Mouse (Mus musculus): ENCODE measurements around the gene Taf3. TPM values are rescaled to one million over a fixed set of nuclear protein-coding genes. Genes with fewer than 3 reads are reported as not detected.

Taf3 gene
- polyA plus RNA-seq (2016; fragmentation: Nextera tagmentation; extraction: Ambion mirVana) = 17.3 and 18.4 TPM in 2 replicates

GRCm38 (mm10) chr2:10048461-10048860 is at the start of gene Taf3:
TSS of gene Taf3 (minus strand) at chr2:10048596.
- H3K27me3 ChIP-seq = no peaks in the 10 kb centered on the region
- WGBS = 0% methylated on average over 35 of the region's 36 CpGs
- H3K4me1 ChIP-seq = peaks cover 19% of the 10 kb centered on the region
- ATAC-seq (ENCODE audit: low FRiP score) = peak; percentile 96
- H3K9me3 ChIP-seq = no peaks in the 10 kb centered on the region
- H3K4me3 ChIP-seq (replicated peaks) = peak within 1 kb of the TSS; percentile 90
- H3K36me3 ChIP-seq (replicated peaks) = peaks cover 2% of the 10 kb centered on the region; the same call in 1 of the 2 replicates
- peak within 1 kb of the TSS; percentile 63; the same call in 1 of the 2 replicates for H3K27ac ChIP-seq
- peak within 1 kb of the TSS; percentile 79 for H3K9ac ChIP-seq
- H3K4me2 ChIP-seq = peak within 1 kb of the TSS; percentile 86

DNA sequence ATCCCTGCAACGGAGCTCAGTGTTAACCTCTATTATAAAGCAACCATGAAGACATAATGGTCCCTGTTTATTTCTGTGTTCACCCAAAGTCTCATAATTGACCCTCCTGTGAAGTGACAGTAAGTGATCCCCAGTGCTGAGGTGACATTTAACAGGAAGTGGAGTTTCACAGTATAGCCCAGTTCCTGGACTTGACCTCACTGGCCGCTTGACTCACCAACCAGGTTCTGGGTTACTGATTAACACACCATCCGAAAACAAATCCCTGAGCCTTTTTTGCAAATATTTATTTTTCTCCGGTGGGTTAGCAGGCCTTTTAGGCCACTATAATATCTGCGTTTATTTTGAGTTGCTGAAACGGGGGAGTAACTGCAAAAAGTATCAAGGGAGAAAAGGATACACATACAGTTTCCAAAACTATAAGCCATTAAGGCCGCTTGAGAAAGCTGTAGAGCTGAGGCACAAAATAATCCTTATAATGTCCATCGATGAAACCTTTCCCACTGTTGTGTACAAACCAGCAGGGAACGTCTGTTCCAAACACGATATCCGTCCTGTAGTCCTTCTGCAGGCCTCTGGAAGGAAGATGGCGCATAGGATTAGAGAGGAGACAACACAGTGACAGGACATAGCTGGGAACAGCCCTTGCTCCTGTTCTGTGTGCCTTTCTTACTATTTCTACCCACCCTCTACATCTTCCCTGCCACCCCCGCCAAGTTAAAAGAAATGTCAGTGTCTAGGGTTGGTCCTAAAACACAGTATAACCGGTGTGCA is 46.1 kb upstream of the Taf3 start:
- Histone ChIP-seq H3K36me3 (replicated peaks) (peaks cover 34% of the 10 kb centered on the region), H3K27me3 (no peaks in the 10 kb centered on the region), H3K9me3 (no peaks in the 10 kb centered on the region), H3K4me2 (no peak overlapping the region), H3K27ac (no peak overlapping the region), H3K9ac (no peak overlapping the region), H3K4me3 (replicated peaks) (no peak overlapping the region), H3K4me1 (no peaks in the 10 kb centered on the region)
- WGBS = 89% methylated on average over 14 of the region's 14 CpGs
- no peak for ATAC-seq (ENCODE audit: low FRiP score)

GRCm38 (mm10) chr2:10087256-10087850 is 39.0 kb upstream of the Taf3 start:
- peaks cover 3% of the 10 kb centered on the region; the same call in 1 of the 2 replicates for H3K4me1 ChIP-seq
- H3K27ac ChIP-seq = no peak overlapping the region
- WGBS = 89% methylated on average over 8 of the region's 8 CpGs
- ATAC-seq (ENCODE audit: low FRiP score) = no peak
- no peaks in the 10 kb centered on the region for H3K9me3 ChIP-seq
- no peaks in the 10 kb centered on the region for H3K27me3 ChIP-seq
- H3K36me3 ChIP-seq (replicated peaks) = peaks cover 75% of the 10 kb centered on the region
- H3K4me2 ChIP-seq = no peak overlapping the region
- no peak overlapping the region for H3K9ac ChIP-seq
- H3K4me3 ChIP-seq (replicated peaks) = no peak overlapping the region

- no peak overlapping the region for H3K4me2 ChIP-seq
- WGBS = 90% methylated on average over 1 of the region's 1 CpGs
- no peak overlapping the region for H3K9ac ChIP-seq
- peaks cover 27% of the 10 kb centered on the region for H3K4me1 ChIP-seq
- ATAC-seq (ENCODE audit: low FRiP score) = no peak
- H3K27me3 ChIP-seq = no peaks in the 10 kb centered on the region
- peaks cover 35% of the 10 kb centered on the region for H3K36me3 ChIP-seq (replicated peaks)
- no peaks in the 10 kb centered on the region for H3K9me3 ChIP-seq
- H3K27ac ChIP-seq = no peak overlapping the region
- no peak overlapping the region for H3K4me3 ChIP-seq (replicated peaks)
Observed at GRCm38 (mm10) chr2:10082737-10083136, 34.3 kb upstream of the Taf3 start.

- ATAC-seq (ENCODE audit: low FRiP score) = no peak
- peak overlapping the region; percentile 68 for H3K4me2 ChIP-seq
- peak overlapping the region; percentile 90; the same call in 1 of the 2 replicates for H3K9ac ChIP-seq
- peak overlapping the region; percentile 89 for H3K4me3 ChIP-seq (replicated peaks)
- H3K36me3 ChIP-seq (replicated peaks) = peaks cover 26% of the 10 kb centered on the region
- no peaks in the 10 kb centered on the region for H3K27me3 ChIP-seq
- WGBS = 94% methylated on average over 5 of the region's 5 CpGs
- no peak overlapping the region for H3K27ac ChIP-seq
- no peaks in the 10 kb centered on the region for H3K9me3 ChIP-seq
- H3K4me1 ChIP-seq = peaks cover 27% of the 10 kb centered on the region
Observed at GRCm38 (mm10) chr2:10081453-10082080, 33.2 kb upstream of the Taf3 start.

- Histone ChIP-seq H3K36me3 (replicated peaks) (peaks cover 18% of the 10 kb centered on the region), H3K4me2 (peak within 1 kb of the TSS; percentile 75), H3K27me3 (no peaks in the 10 kb centered on the region), H3K9ac (peak within 1 kb of the TSS; percentile 90), H3K4me3 (replicated peaks) (peak within 1 kb of the TSS; percentile 89), H3K27ac (peak within 1 kb of the TSS; percentile 87), H3K4me1 (peaks cover 27% of the 10 kb centered on the region), H3K9me3 (no peaks in the 10 kb centered on the region)
- peak; percentile 98 for ATAC-seq (ENCODE audit: low FRiP score)
- WGBS = under 1% methylated on average over 60 of the region's 61 CpGs
Observed at GRCm38 (mm10) chr2:10080310-10081010, 32.1 kb upstream of the Taf3 start, which contains the start of the genes Atp5c1 and Kin. TSS of gene Atp5c1 (minus strand) at chr2:10080510. TSS of gene Kin (plus strand) at chr2:10080593.

- Histone ChIP-seq H3K4me1 (peaks cover 27% of the 10 kb centered on the region), H3K9ac (peak overlapping the region; percentile 90), H3K27me3 (no peaks in the 10 kb centered on the region), H3K36me3 (replicated peaks) (0 out of 2 replicates have a peak, but pooled peaks cover 16% of the 10 kb centered on the region), H3K9me3 (no peaks in the 10 kb centered on the region), H3K4me2 (peak overlapping the region; percentile 75), H3K27ac (peak overlapping the region; percentile 87), H3K4me3 (replicated peaks) (peak overlapping the region; percentile 89)
- peak; percentile 6 for ATAC-seq (ENCODE audit: low FRiP score)
- WGBS = under 1% methylated on average over 28 of the region's 28 CpGs
Observed at GRCm38 (mm10) chr2:10079745-10080309, 31.4 kb upstream of the Taf3 start.

GRCm38 (mm10) chr2:10076675-10077074 is 28.3 kb upstream of the Taf3 start:
- no peak overlapping the region for H3K27ac ChIP-seq
- no peak overlapping the region for H3K9ac ChIP-seq
- ATAC-seq (ENCODE audit: low FRiP score) = no peak
- H3K27me3 ChIP-seq = no peaks in the 10 kb centered on the region
- peaks cover 9% of the 10 kb centered on the region for H3K36me3 ChIP-seq (replicated peaks)
- WGBS = 91% methylated on average over 8 of the region's 8 CpGs
- H3K9me3 ChIP-seq = no peaks in the 10 kb centered on the region
- H3K4me2 ChIP-seq = no peak overlapping the region
- H3K4me3 ChIP-seq (replicated peaks) = no peak overlapping the region
- peaks cover 22% of the 10 kb centered on the region for H3K4me1 ChIP-seq

DNA sequence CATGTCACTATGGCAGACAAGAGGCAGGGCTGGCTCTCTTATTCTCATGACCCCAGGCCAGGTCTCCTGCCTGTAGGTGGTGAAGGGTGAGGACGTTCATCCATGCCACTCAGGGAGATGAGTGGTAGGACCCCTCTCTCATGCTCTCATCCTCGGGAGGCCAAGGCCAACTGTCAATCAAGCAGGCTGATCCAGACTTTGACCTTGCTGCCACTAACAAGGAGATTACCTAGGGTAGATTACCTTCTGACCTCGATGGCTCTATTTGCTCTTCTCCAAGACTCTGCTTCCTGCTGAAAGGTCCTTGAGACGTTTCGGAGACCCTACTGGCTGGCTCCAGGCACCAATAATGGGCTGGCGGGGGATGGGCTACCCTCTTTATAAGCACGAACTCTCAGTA is 26.1 kb upstream of the Taf3 start:
- Histone ChIP-seq H3K4me1 (peaks cover 16% of the 10 kb centered on the region), H3K9me3 (no peaks in the 10 kb centered on the region), H3K27ac (no peak overlapping the region), H3K4me2 (no peak overlapping the region), H3K9ac (no peak overlapping the region), H3K4me3 (replicated peaks) (no peak overlapping the region), H3K36me3 (replicated peaks) (peaks cover 12% of the 10 kb centered on the region), H3K27me3 (no peaks in the 10 kb centered on the region)
- 85% methylated on average over 7 of the region's 7 CpGs for WGBS
- no peak for ATAC-seq (ENCODE audit: low FRiP score)

DNA sequence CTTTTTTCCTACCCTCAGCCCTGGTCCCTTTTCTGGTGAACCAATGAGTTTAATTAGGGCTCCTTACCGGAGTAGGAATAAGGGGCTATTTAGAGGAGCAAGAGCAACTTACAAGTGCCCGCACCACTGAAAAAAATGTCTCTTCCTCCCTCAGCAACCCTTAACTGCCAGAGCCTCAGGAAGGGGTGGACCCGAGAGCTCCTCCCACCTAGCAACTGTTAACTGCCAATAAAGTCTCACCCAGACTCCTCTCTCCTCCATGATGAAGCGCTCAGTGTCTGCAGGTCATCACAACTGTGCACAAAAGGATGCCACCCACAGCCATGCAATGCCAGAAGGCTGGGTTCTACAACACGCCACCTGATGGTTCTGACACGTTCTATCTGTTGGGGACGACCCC is 23.4 kb upstream of the Taf3 start:
- Histone ChIP-seq H3K27ac (no peak overlapping the region), H3K27me3 (no peaks in the 10 kb centered on the region), H3K4me1 (no peaks in the 10 kb centered on the region), H3K9ac (no peak overlapping the region), H3K9me3 (no peaks in the 10 kb centered on the region), H3K4me3 (replicated peaks) (no peak overlapping the region), H3K4me2 (no peak overlapping the region), H3K36me3 (replicated peaks) (peaks cover 33% of the 10 kb centered on the region)
- WGBS = 86% methylated on average over 7 of the region's 7 CpGs
- ATAC-seq (ENCODE audit: low FRiP score) = no peak

GRCm38 (mm10) chr2:10058836-10059235 is 10.4 kb upstream of the Taf3 start:
- no peak overlapping the region for H3K9ac ChIP-seq
- H3K4me2 ChIP-seq = no peak overlapping the region
- no peak for ATAC-seq (ENCODE audit: low FRiP score)
- H3K27me3 ChIP-seq = no peaks in the 10 kb centered on the region
- no peaks in the 10 kb centered on the region for H3K4me1 ChIP-seq
- H3K27ac ChIP-seq = no peak overlapping the region
- H3K36me3 ChIP-seq (replicated peaks) = peaks cover 85% of the 10 kb centered on the region
- WGBS = 86% methylated on average over 5 of the region's 5 CpGs
- no peaks in the 10 kb centered on the region for H3K9me3 ChIP-seq
- no peak overlapping the region for H3K4me3 ChIP-seq (replicated peaks)

All from forebrain, embryonic 12.5 days (tissue).